Mouse (Mus musculus): ENCODE measurements at regions not wholly inside any gene's neighbourhood (a gene's known extent, or its start where the extent isn't known, plus 50 kb on each side); places are given as distances from the start of the nearest gene placed in this dataset.

- Histone ChIP-seq H3K9ac (no peak overlapping the region), H3K4me3 (no peak overlapping the region), H3K4me1 (peaks cover 8% of the 10 kb centered on the region; the same call in 1 of the 2 replicates), H3K27ac (no peak overlapping the region), H3K27me3 (peaks cover 78% of the 10 kb centered on the region), H3K4me2 (no peak overlapping the region), H3K9me3 (replicated peaks) (no peaks in the 10 kb centered on the region), H3K36me3 (ENCODE audit: poor library complexity, severe bottlenecking) (no peaks in the 10 kb centered on the region)
- WGBS, result 66% methylated on average over 7 of the region's 7 CpGs
- ATAC-seq, result no peak
Observed at GRCm38 (mm10) chr16:23838696-23839095, 52.1 kb downstream of the Sst start.

GRCm38 (mm10) chr16:23838114-23838513, 52.6 kb downstream of the Sst start:
- Histone ChIP-seq H3K4me1 (peaks cover 8% of the 10 kb centered on the region; the same call in 1 of the 2 replicates), H3K9ac (no peak overlapping the region), H3K36me3 (ENCODE audit: poor library complexity, severe bottlenecking) (no peaks in the 10 kb centered on the region), H3K9me3 (replicated peaks) (no peaks in the 10 kb centered on the region), H3K27me3 (peaks cover 74% of the 10 kb centered on the region), H3K4me2 (no peak overlapping the region), H3K27ac (no peak overlapping the region), H3K4me3 (no peak overlapping the region)
- WGBS, result 65% methylated on average over 2 of the region's 2 CpGs
- ATAC-seq, result no peak

GRCm38 (mm10) chr16:23834991-23835390, 55.8 kb downstream of the Sst start:
- Histone ChIP-seq H3K27ac (no peak overlapping the region), H3K4me2 (no peak overlapping the region), H3K36me3 (ENCODE audit: poor library complexity, severe bottlenecking) (no peaks in the 10 kb centered on the region), H3K4me3 (no peak overlapping the region), H3K4me1 (no peaks in the 10 kb centered on the region), H3K27me3 (peaks cover 52% of the 10 kb centered on the region), H3K9ac (no peak overlapping the region), H3K9me3 (replicated peaks) (no peaks in the 10 kb centered on the region)
- WGBS, result 83% methylated on average over 4 of the region's 4 CpGs
- no peak for ATAC-seq

GRCm38 (mm10) chr16:23833603-23834002, 57.2 kb downstream of the Sst start:
- H3K36me3 ChIP-seq (ENCODE audit: poor library complexity, severe bottlenecking), result no peaks in the 10 kb centered on the region
- H3K4me3 ChIP-seq, result no peak overlapping the region
- no peak overlapping the region for H3K27ac ChIP-seq
- no peak overlapping the region for H3K4me2 ChIP-seq
- no peaks in the 10 kb centered on the region for H3K4me1 ChIP-seq
- no peaks in the 10 kb centered on the region for H3K9me3 ChIP-seq (replicated peaks)
- H3K9ac ChIP-seq, result no peak overlapping the region
- WGBS, result 48% methylated on average over 2 of the region's 2 CpGs
- H3K27me3 ChIP-seq, result peaks cover 43% of the 10 kb centered on the region
- ATAC-seq, result no peak

GRCm38 (mm10) chr16:23833042-23833423, 57.7 kb downstream of the Sst start:
- Histone ChIP-seq H3K9me3 (replicated peaks) (no peaks in the 10 kb centered on the region), H3K4me1 (no peaks in the 10 kb centered on the region), H3K4me3 (no peak overlapping the region), H3K36me3 (ENCODE audit: poor library complexity, severe bottlenecking) (no peaks in the 10 kb centered on the region), H3K4me2 (no peak overlapping the region), H3K27ac (no peak overlapping the region), H3K27me3 (peaks cover 37% of the 10 kb centered on the region), H3K9ac (no peak overlapping the region)
- no peak for ATAC-seq
- WGBS, result 77% methylated on average over 2 of the region's 2 CpGs

GRCm38 (mm10) chr16:23832393-23833041, 58.2 kb downstream of the Sst start:
- H3K27me3 ChIP-seq, result peaks cover 33% of the 10 kb centered on the region
- 74% methylated on average over 9 of the region's 9 CpGs for WGBS
- no peaks in the 10 kb centered on the region for H3K4me1 ChIP-seq
- H3K9me3 ChIP-seq (replicated peaks), result no peaks in the 10 kb centered on the region
- no peak for ATAC-seq
- H3K4me2 ChIP-seq, result no peak overlapping the region
- no peak overlapping the region for H3K27ac ChIP-seq
- H3K36me3 ChIP-seq (ENCODE audit: poor library complexity, severe bottlenecking), result no peaks in the 10 kb centered on the region
- no peak overlapping the region for H3K9ac ChIP-seq
- H3K4me3 ChIP-seq, result no peak overlapping the region

- Histone ChIP-seq H3K4me3 (no peak overlapping the region), H3K9ac (no peak overlapping the region), H3K4me2 (no peak overlapping the region), H3K27me3 (peaks cover 9% of the 10 kb centered on the region; the same call in 1 of the 2 replicates), H3K9me3 (replicated peaks) (no peaks in the 10 kb centered on the region), H3K4me1 (no peaks in the 10 kb centered on the region), H3K36me3 (ENCODE audit: poor library complexity, severe bottlenecking) (no peaks in the 10 kb centered on the region), H3K27ac (no peak overlapping the region)
- no peak for ATAC-seq
- 85% methylated on average over 5 of the region's 5 CpGs for WGBS
Observed at GRCm38 (mm10) chr16:23825662-23826061, 65.1 kb downstream of the Sst start.

GRCm38 (mm10) chr16:23785216-23785615, 105.5 kb downstream of the Sst start:
- H3K9me3 ChIP-seq (replicated peaks), result no peaks in the 10 kb centered on the region
- no peaks in the 10 kb centered on the region for H3K36me3 ChIP-seq (ENCODE audit: poor library complexity, severe bottlenecking)
- no peak overlapping the region for H3K4me3 ChIP-seq
- no peak for ATAC-seq
- H3K27ac ChIP-seq, result no peak overlapping the region
- no peaks in the 10 kb centered on the region for H3K27me3 ChIP-seq
- no peak overlapping the region for H3K4me2 ChIP-seq
- no peak overlapping the region for H3K9ac ChIP-seq
- H3K4me1 ChIP-seq, result no peaks in the 10 kb centered on the region
- WGBS, result 85% methylated on average over 2 of the region's 2 CpGs

GRCm38 (mm10) chr16:23784021-23784897, 106.5 kb downstream of the Sst start:
- no peaks in the 10 kb centered on the region for H3K27me3 ChIP-seq
- WGBS, result 79% methylated on average over 6 of the region's 6 CpGs
- no peak for ATAC-seq

GRCm38 (mm10) chr16:23780440-23781231, 110.1 kb downstream of the Sst start:
- no peak overlapping the region for H3K9ac ChIP-seq

More at GRCm38 (mm10) chr16:23784021-23784897, 106.5 kb downstream of the Sst start:
- H3K4me2 ChIP-seq, result no peak overlapping the region
- no peak overlapping the region for H3K4me3 ChIP-seq
- H3K9ac ChIP-seq, result no peak overlapping the region
- H3K27ac ChIP-seq, result no peak overlapping the region
- H3K36me3 ChIP-seq (ENCODE audit: poor library complexity, severe bottlenecking), result no peaks in the 10 kb centered on the region
- H3K9me3 ChIP-seq (replicated peaks), result no peaks in the 10 kb centered on the region
- no peaks in the 10 kb centered on the region for H3K4me1 ChIP-seq

GRCm38 (mm10) chr16:23777894-23778293, 112.9 kb downstream of the Sst start:
- Histone ChIP-seq H3K27me3 (no peaks in the 10 kb centered on the region), H3K27ac (no peak overlapping the region), H3K4me3 (no peak overlapping the region), H3K4me1 (no peaks in the 10 kb centered on the region), H3K9ac (no peak overlapping the region), H3K36me3 (ENCODE audit: poor library complexity, severe bottlenecking) (no peaks in the 10 kb centered on the region), H3K4me2 (no peak overlapping the region), H3K9me3 (replicated peaks) (no peaks in the 10 kb centered on the region)
- no peak for ATAC-seq
- WGBS, result 82% methylated on average over 4 of the region's 4 CpGs

More at GRCm38 (mm10) chr16:23780440-23781231, 110.1 kb downstream of the Sst start:
- Histone ChIP-seq H3K36me3 (ENCODE audit: poor library complexity, severe bottlenecking) (no peaks in the 10 kb centered on the region), H3K9me3 (replicated peaks) (no peaks in the 10 kb centered on the region), H3K4me1 (no peaks in the 10 kb centered on the region), H3K27me3 (no peaks in the 10 kb centered on the region), H3K27ac (no peak overlapping the region), H3K4me2 (no peak overlapping the region), H3K4me3 (no peak overlapping the region)
- 66% methylated on average over 14 of the region's 14 CpGs for WGBS
- no peak; the same call in 1 of the 2 replicates for ATAC-seq

GRCm38 (mm10) chr16:23777041-23777440, 113.7 kb downstream of the Sst start:
- H3K9ac ChIP-seq, result no peak overlapping the region
- ATAC-seq, result no peak
- no peaks in the 10 kb centered on the region for H3K4me1 ChIP-seq
- no peaks in the 10 kb centered on the region for H3K27me3 ChIP-seq
- no peak overlapping the region for H3K4me3 ChIP-seq
- WGBS, result 70% methylated on average over 2 of the region's 2 CpGs
- H3K27ac ChIP-seq, result no peak overlapping the region
- no peaks in the 10 kb centered on the region for H3K36me3 ChIP-seq (ENCODE audit: poor library complexity, severe bottlenecking)
- H3K4me2 ChIP-seq, result no peak overlapping the region
- no peaks in the 10 kb centered on the region for H3K9me3 ChIP-seq (replicated peaks)

Data from forebrain, embryonic 13.5 days (tissue).